11 mouse cellular contexts compared by ENCODE assay signal in the genomic region with DNA sequence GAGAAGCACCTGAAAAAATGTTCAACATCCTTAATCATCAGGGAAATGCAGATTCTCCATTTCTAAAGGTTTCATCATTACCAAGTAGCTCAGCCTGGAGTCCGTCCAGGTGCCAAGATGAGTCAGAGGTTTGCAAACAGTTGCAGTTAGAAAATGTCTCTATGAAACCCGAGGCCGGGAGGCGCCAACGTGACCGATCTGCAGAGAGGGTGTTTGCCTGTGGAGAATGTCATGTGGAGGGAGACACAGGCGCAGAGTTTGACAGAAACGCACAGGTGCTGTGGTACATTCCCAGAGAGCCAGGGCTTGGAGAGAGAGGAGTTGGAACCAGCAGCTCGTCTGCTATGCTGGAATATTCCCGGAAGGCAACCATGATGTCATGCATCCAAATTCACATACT. TPM values are rescaled to one million over a fixed set of nuclear protein-coding genes. Genes with fewer than 3 reads are reported as not detected.
DNase-seq lines count a peak whose midpoint lies in the region; ATAC-seq lines count a peak whose summit lies in the region.
"Had no signal": no experiment of that assay in that cellular context is flagged by ENCODE, and none has a peak within 500 bp of the region (broad histone marks: within the 10 kb centered on the region; RNA-seq: fewer than 3 reads in every experiment).

No protein-coding gene starts in this region.

- H3K27me3 ChIP-seq in neural tube, embryonic 15.5 days (replicated peaks): 0 out of 2 replicates have a peak, but pooled peaks cover 4% of the 10 kb centered on the region

- DNase-seq in layer of hippocampus, adult 8-10 months (ENCODE audit: low spot score in 2 of 2): peak; percentile 17 to 37
- DNase-seq in layer of hippocampus, postnatal 36 days: no peak
- DNase-seq in NIH3T3 (ENCODE audit: low read depth): peak; percentile 79
- DNase-seq in gastrocnemius, adult 8-10 months (ENCODE audit: low spot score in 2 of 2): peak; percentile 59 to 83
- peak; percentile 14 for DNase-seq in right cerebral cortex, postnatal 25 days
- DNase-seq in spleen, postnatal 4 days (ENCODE audit: low spot score in 2 of 2): no peak
- DNase-seq: heart, postnatal 4 days; kidney, postnatal 14 days had no signal

- no peak overlapping the region for H3K9ac ChIP-seq in neural tube, embryonic 15.5 days (replicated peaks)
- H3K9ac ChIP-seq: liver, embryonic 15.5 days had no signal

- no peaks in the 10 kb centered on the region for H3K36me3 ChIP-seq in neural tube, embryonic 15.5 days
- H3K36me3 ChIP-seq: liver, embryonic 15.5 days had no signal

- 87% methylated on average over 10 of the region's 10 CpGs for WGBS in neural tube, embryonic 15.5 days

- H3K9me3 ChIP-seq in neural tube, embryonic 15.5 days (replicated peaks): no peaks in the 10 kb centered on the region
- H3K9me3 ChIP-seq: liver, embryonic 15.5 days had no signal

- no peak for ATAC-seq in monocyte, adult 5-6 weeks (replicated peaks; ENCODE audit: insufficient number of reproducible peaks, low FRiP score, low TSS enrichment, poor library complexity, severe bottlenecking)
- no peak for ATAC-seq in neural tube, embryonic 15.5 days (ENCODE audit: low FRiP score)

- no peak overlapping the region for H3K4me2 ChIP-seq in neural tube, embryonic 15.5 days
- H3K4me2 ChIP-seq: liver, embryonic 15.5 days had no signal

- peaks cover 9% of the 10 kb centered on the region for H3K4me1 ChIP-seq in neural tube, embryonic 15.5 days
- H3K4me1 ChIP-seq: liver, embryonic 15.5 days had no signal

- no peak overlapping the region for H3K4me3 ChIP-seq in neural tube, embryonic 15.5 days (replicated peaks)
- H3K4me3 ChIP-seq: liver, embryonic 15.5 days had no signal

- no peak overlapping the region for H3K27ac ChIP-seq in neural tube, embryonic 15.5 days (replicated peaks)
- H3K27ac ChIP-seq: liver, embryonic 15.5 days had no signal

RNA-seq across cellular contexts. Expression of a gene that starts 3.8 kb away (rescaled TPM):
- total RNA-seq in layer of hippocampus, adult 8-10 months (2022): 1 to 10 TPM; 3.1 to 3.6 (median 3.3) TPM
- total RNA-seq in layer of hippocampus, postnatal 36 days (2021): 1 to 10 TPM; 3.2 to 3.5 TPM
- 10 to 100 TPM; 35.7 to 80.7 (median 50.1) TPM for total RNA-seq in gastrocnemius, adult 8-10 months (2022)
- total RNA-seq in monocyte, adult 5-6 weeks (2017): 0.49 to 2.0 TPM in 2 of 3 replicates, not detected in the other
- polyA plus RNA-seq in neural tube, embryonic 15.5 days (2015; fragmentation: Nextera tagmentation; extraction: Ambion mirVana): 17.0 and 18.3 TPM in 2 replicates

RNA-seq across cellular contexts. Expression of a gene that starts 44.2 kb away (rescaled TPM):
- 1 to 10 TPM in 1 of 4 experiments, under 1 TPM in 3; 0.66 to 1.0 (median 0.91) TPM for total RNA-seq in layer of hippocampus, adult 8-10 months (2022)
- under 1 TPM in 1 of 2 experiments, not detected in 1; 0.30 TPM for total RNA-seq in layer of hippocampus, postnatal 36 days (2021)
- not detected for total RNA-seq in gastrocnemius, adult 8-10 months (2022)
- not detected in 3 replicates for total RNA-seq in monocyte, adult 5-6 weeks (2017)
- polyA plus RNA-seq in neural tube, embryonic 15.5 days (2015; fragmentation: Nextera tagmentation; extraction: Ambion mirVana): 1.2 and 1.8 TPM in 2 replicates
- total RNA-seq: heart, postnatal 4 days had no signal

Comparison
In these comparisons a context has a peak if more than half of its experiments do, and no peak if none do; other contexts are left out.
1. DNase-seq: peak in layer of hippocampus, adult 8-10 months (2 of 2), NIH3T3 (single experiment), gastrocnemius, adult 8-10 months (2 of 2) and right cerebral cortex, postnatal 25 days (single experiment); none in layer of hippocampus, postnatal 36 days (0 of 2) and spleen, postnatal 4 days (0 of 2).
2. RNA of a gene that starts 3.8 kb away (total RNA-seq): 35.7 to 80.7 TPM in gastrocnemius, adult 8-10 months; 3.2 to 3.5 TPM in layer of hippocampus, postnatal 36 days, 3.1 to 3.6 TPM in layer of hippocampus, adult 8-10 months and 0.49 to 2.0 TPM in monocyte, adult 5-6 weeks; every median in the first group is over 4 times any median in the second.